ENCODE assay signal across 10 mouse cellular contexts in genomic region chr1:120390336-120390735, GRCm38 (mm10). TPM values are rescaled to one million over a fixed set of nuclear protein-coding genes. Genes with fewer than 3 reads are reported as not detected.
A peak's percentile ranks its signal among the peaks of the same experiment; 100 is the strongest.
DNase-seq lines count a peak whose midpoint lies in the region; ATAC-seq lines count a peak whose summit lies in the region.
"Had no signal": no experiment of that assay in that cellular context is flagged by ENCODE, and none has a peak within 500 bp of the region (broad histone marks: within the 10 kb centered on the region; RNA-seq: fewer than 3 reads in every experiment).

No protein-coding gene starts in this region.

- 6% methylated on average over 11 of the region's 11 CpGs for WGBS in hindbrain, embryonic 16.5 days

- no peak overlapping the region for H3K4me2 ChIP-seq in hindbrain, embryonic 16.5 days (ENCODE audit: low read length)
- H3K4me2 ChIP-seq: heart, embryonic 13.5 days had no signal

- no peak overlapping the region for H3K9ac ChIP-seq in hindbrain, embryonic 16.5 days (ENCODE audit: low read depth, low read length)
- H3K9ac ChIP-seq: heart, embryonic 13.5 days had no signal

- no peak overlapping the region for H3K27ac ChIP-seq in hindbrain, embryonic 16.5 days (ENCODE audit: low read depth, low read length)
- H3K27ac ChIP-seq: heart, embryonic 13.5 days had no signal

- H3K36me3 ChIP-seq in hindbrain, embryonic 16.5 days (ENCODE audit: control insufficient read depth, insufficient read depth, low read length), result no peaks in the 10 kb centered on the region
- H3K36me3 ChIP-seq: G1E; heart, embryonic 13.5 days had no signal

- no peaks in the 10 kb centered on the region for H3K9me3 ChIP-seq in hindbrain, embryonic 16.5 days (ENCODE audit: control insufficient read depth, low read length)
- H3K9me3 ChIP-seq: heart, embryonic 13.5 days had no signal

- 0 out of 2 replicates have a peak, but pooled peaks have one; percentile 11 for ATAC-seq in hindbrain, embryonic 16.5 days

- peak; percentile 56 for DNase-seq in gastrocnemius, postnatal 14 days
- DNase-seq in gastrocnemius, adult 18-20 months (ENCODE audit: low spot score), result no peak
- DNase-seq in 3T3-L1 (ENCODE audit: low read depth, low spot score), result peak; percentile 59
- peak; percentile 88 for DNase-seq in adrenal gland, postnatal 10 days
- peak; percentile 86 for DNase-seq in mesoderm, embryonic 11.5 days (ENCODE audit: low read depth, low spot score)
- no peak for DNase-seq in layer of hippocampus, adult 11-12 months (ENCODE audit: low spot score)
- DNase-seq in cerebellum, postnatal 4 days (ENCODE audit: low spot score in 2 of 2), result no peak

- H3K27me3 ChIP-seq in hindbrain, embryonic 16.5 days (replicated peaks; ENCODE audit: control insufficient read depth, insufficient read depth, low read length), result no peaks in the 10 kb centered on the region

- intact Hi-C loops in gastrocnemius, postnatal 14 days (cut with DNase I; ENCODE audit: low total_unique reads), result no loop called here

- H3K4me1 ChIP-seq in hindbrain, embryonic 16.5 days (ENCODE audit: control insufficient read depth, insufficient read depth, low read depth, low read length), result no peaks in the 10 kb centered on the region
- H3K4me1 ChIP-seq: heart, embryonic 13.5 days had no signal

- H3K4me3 ChIP-seq in hindbrain, embryonic 16.5 days (ENCODE audit: low read length), result no peak overlapping the region
- H3K4me3 ChIP-seq: heart, embryonic 13.5 days had no signal

RNA-seq across cellular contexts. Expression of gene C1ql2, which starts 50.0 kb away (rescaled TPM):
- not detected for total RNA-seq in gastrocnemius, postnatal 14 days (2021)
- not detected for total RNA-seq in gastrocnemius, adult 18-20 months (2021)
- total RNA-seq in adrenal gland, postnatal 10 days (2021), result under 1 TPM in 1 of 2 experiments, not detected in 1; 0.24 TPM
- polyA plus RNA-seq in hindbrain, embryonic 16.5 days (2015; fragmentation: Nextera tagmentation; extraction: Ambion mirVana), result 5.4 and 5.8 TPM in 2 replicates
- polyA plus RNA-seq: G1E; heart, embryonic 13.5 days had no signal

Comparison
In these comparisons a context has a peak if more than half of its experiments do, and no peak if none do; other contexts are left out.
1. DNase-seq: peak in gastrocnemius, postnatal 14 days (single experiment), 3T3-L1 (single experiment), adrenal gland, postnatal 10 days (single experiment) and mesoderm, embryonic 11.5 days (single experiment); none in gastrocnemius, adult 18-20 months (single experiment), layer of hippocampus, adult 11-12 months (single experiment) and cerebellum, postnatal 4 days (0 of 2).